Mouse (Mus musculus) embryonic fibroblast, embryonic 13.5 days (primary cell): Measurements from ENCODE around the gene Ppp1r12c.

ENCODE experiments used
- CTCF ChIP-seq: IDR thresholded peaks from 2 replicates; pipeline ENCODE4 v1.5.1; 2011; ENCODE audit warnings: mild to moderate bottlenecking, control low read depth, low read length, moderate library complexity, borderline replicate concordance; ENCODE audit not compliant: insufficient read depth
- POLR2A ChIP-seq: IDR thresholded peaks from 2 replicates; pipeline ENCODE4 v1.6.1; 2011; ENCODE audit warnings: low read depth, mild to moderate bottlenecking, control low read depth, low read length, moderate library complexity

- no peak for TF ChIP-seq CTCF
- peak; percentile 86 for TF ChIP-seq POLR2A
These were observed 23.3 kb downstream of the Ppp1r12c start for GRCm38 (mm10) chr7:4478021-4478795.
